Mouse (Mus musculus): ENCODE results near the gene Dennd4b.
"Not testable (repeated sequence)": the region's sequence is repeated elsewhere in the genome, so short reads cannot be mapped to it uniquely, and the experiment has no call there.

DNA sequence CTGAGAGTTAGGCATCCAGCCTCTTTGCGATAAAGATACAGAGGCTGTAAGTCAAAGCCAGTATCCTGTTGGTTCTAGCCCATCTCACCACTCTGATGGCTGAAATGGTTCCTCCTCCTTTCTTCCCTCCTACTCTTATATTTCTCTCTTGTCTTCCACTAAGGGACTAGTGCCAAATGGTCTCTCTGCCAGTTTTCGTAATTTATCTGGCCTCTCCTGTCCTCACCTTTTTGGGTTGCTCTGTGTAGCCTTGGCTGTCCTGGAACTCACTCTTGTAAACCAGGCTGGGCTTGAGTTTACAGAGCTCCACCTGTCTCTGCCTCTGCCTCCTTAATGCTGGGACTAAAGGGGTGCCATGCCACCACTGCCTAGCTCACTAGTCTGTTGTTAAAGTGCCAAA, 12.3 kb upstream of the Dennd4b start:
- not testable (repeated sequence) for TF ChIP-seq POLR2A (IDR thresholded peaks at IDR 0.05; ENCODE audit: insufficient read length, low read depth); USF1 (IDR thresholded peaks at IDR 0.05; ENCODE audit: low read depth); MAX (IDR thresholded peaks at IDR 0.05; ENCODE audit: low read depth); CEBPB (IDR thresholded peaks at IDR 0.05; ENCODE audit: insufficient read depth, poor library complexity, severe bottlenecking); TCF12 (IDR thresholded peaks at IDR 0.05; ENCODE audit: insufficient read depth, poor library complexity, severe bottlenecking); E2F4 (IDR thresholded peaks at IDR 0.05; ENCODE audit: insufficient read depth)

Measured in myocyte (in vitro differentiated cells).